Comparison of ENCODE assay signal across 7 mouse cellular contexts in the genomic region with DNA sequence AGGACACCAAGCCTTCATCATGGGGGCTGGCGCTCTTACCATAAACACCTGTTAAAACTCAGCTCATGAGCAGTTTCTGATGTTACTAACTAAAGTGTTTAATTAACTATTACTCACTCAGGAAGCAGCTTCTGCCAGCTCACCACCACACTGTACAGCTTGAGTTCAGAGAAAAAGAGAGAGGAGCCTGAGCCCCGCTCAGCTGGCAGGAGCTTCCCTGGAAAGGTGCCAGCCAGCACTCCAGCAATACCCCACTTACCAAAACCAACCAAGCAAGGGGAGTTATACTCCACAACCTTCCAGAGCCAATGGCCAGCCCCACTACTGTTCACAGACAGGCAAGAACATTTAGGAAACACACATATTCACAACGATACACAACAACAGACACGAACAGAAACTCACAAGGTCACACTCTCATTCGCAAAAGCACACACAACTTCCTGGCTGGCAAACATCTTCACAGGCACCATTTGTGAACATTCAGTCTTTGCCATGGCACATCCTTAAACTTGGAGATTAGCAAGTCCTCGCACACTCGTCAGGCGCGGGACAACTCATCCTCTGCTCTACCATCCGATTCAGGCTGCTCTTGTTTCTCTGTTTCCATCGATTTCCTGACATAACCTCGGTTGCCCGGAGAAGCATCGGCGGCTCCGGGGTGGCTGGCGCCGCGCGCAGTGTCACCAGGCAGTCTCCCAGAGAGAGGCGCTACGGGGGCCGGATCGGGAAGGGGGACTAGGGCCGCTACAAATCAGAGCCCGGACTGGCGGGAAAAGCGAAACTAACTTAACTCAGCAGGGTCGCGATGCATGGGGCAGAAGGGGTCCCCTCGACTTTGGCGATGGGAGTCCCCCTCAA. TPM values are rescaled to one million over a fixed set of nuclear protein-coding genes. Genes with fewer than 3 reads are reported as not detected.
DNase-seq lines count a peak whose midpoint lies in the region; ATAC-seq and TF ChIP-seq lines count a peak whose summit lies in the region.

No protein-coding gene starts in this region.

- H3K27me3 ChIP-seq in G1E (ENCODE audit: insufficient read depth, low read length) = peaks cover 30% of the 10 kb centered on the region
- peaks cover 77% of the 10 kb centered on the region for H3K27me3 ChIP-seq in midbrain, embryonic 10.5 days (ENCODE audit: low read depth, poor library complexity, severe bottlenecking)
- no peaks in the 10 kb centered on the region; the same call in 1 of the 2 replicates for H3K27me3 ChIP-seq in stomach, postnatal 0 days (ENCODE audit: control insufficient read depth, insufficient read depth, low read length)

- peak overlapping the region; percentile 66; the same call in 1 of the 2 replicates for H3K4me3 ChIP-seq in G1E (ENCODE audit: low read depth, low read length)
- H3K4me3 ChIP-seq in gastrocnemius, adult 2 months = peak overlapping the region; percentile 76
- peak overlapping the region; percentile 68 for H3K4me3 ChIP-seq in midbrain, embryonic 10.5 days
- peak overlapping the region; percentile 69 for H3K4me3 ChIP-seq in stomach, postnatal 0 days (ENCODE audit: low read depth, low read length)

- peak overlapping the region; percentile 84 for H3K4me2 ChIP-seq in stomach, postnatal 0 days (replicated peaks; ENCODE audit: low read depth)

- no peaks in the 10 kb centered on the region for H3K36me3 ChIP-seq in G1E (replicated peaks)
- H3K36me3 ChIP-seq in midbrain, embryonic 10.5 days = no peaks in the 10 kb centered on the region
- H3K36me3 ChIP-seq in stomach, postnatal 0 days (ENCODE audit: control insufficient read depth, insufficient read depth, low read length) = no peaks in the 10 kb centered on the region

- peaks cover 15% of the 10 kb centered on the region for H3K4me1 ChIP-seq in G1E (ENCODE audit: insufficient read depth, low read depth, low read length)
- H3K4me1 ChIP-seq in midbrain, embryonic 10.5 days = peaks cover 29% of the 10 kb centered on the region
- H3K4me1 ChIP-seq in stomach, postnatal 0 days (replicated peaks; ENCODE audit: control insufficient read depth, insufficient read depth) = no peaks in the 10 kb centered on the region; the same call in 1 of the 2 replicates

- DNase-seq in G1E (ENCODE audit: low spot score) = no peak
- peak; percentile 70 to 82 for DNase-seq in adrenal gland, postnatal 36 days
- peak; percentile 78 for DNase-seq in gastrocnemius, adult 2 months
- DNase-seq in left cerebral cortex, postnatal 25 days (ENCODE audit: low spot score in 2 of 2) = peak; percentile 49 to 62
- peak; percentile 67 for DNase-seq in midbrain, embryonic 10.5 days (ENCODE audit: low spot score)
- peak; percentile 50 for DNase-seq in stomach, postnatal 0 days (ENCODE audit: low spot score)

- no peak for TF ChIP-seq EP300 in stomach, postnatal 0 days (optimal IDR thresholded peaks at IDR 0.05)

- no peaks in the 10 kb centered on the region for H3K9me3 ChIP-seq in G1E (replicated peaks)
- H3K9me3 ChIP-seq in midbrain, embryonic 10.5 days (replicated peaks) = no peaks in the 10 kb centered on the region
- H3K9me3 ChIP-seq in stomach, postnatal 0 days (ENCODE audit: control insufficient read depth, low read length) = no peaks in the 10 kb centered on the region

- WGBS in midbrain, embryonic 10.5 days = 7% methylated on average over 32 of the region's 32 CpGs
- WGBS in stomach, postnatal 0 days = 3% methylated on average over 32 of the region's 32 CpGs

- peak overlapping the region; percentile 92 for H3K27ac ChIP-seq in gastrocnemius, adult 2 months
- peak overlapping the region; percentile 83 for H3K27ac ChIP-seq in midbrain, embryonic 10.5 days (replicated peaks)
- peak overlapping the region; percentile 85 for H3K27ac ChIP-seq in stomach, postnatal 0 days (replicated peaks)

- intact Hi-C loops in gastrocnemius, adult 2 months (cut with DNase I) = loop anchor here (2.0 kb wide), 1 partner anchor 63 kb away; no protein-coding TSS in a partner anchor
- intact Hi-C loops in left cerebral cortex, postnatal 25 days (cut with DNase I) = loop anchor here (5.0 kb wide), 1 partner anchor 52 kb away; no protein-coding TSS in a partner anchor

- TF ChIP-seq CTCF in G1E (IDR thresholded peaks at IDR 0.05; ENCODE audit: low read depth, low read length) = no peak
- TF ChIP-seq CTCF in gastrocnemius, adult 2 months (IDR thresholded peaks at IDR 0.05) = no peak
- TF ChIP-seq CTCF in stomach, postnatal 0 days (IDR thresholded peaks at IDR 0.05; ENCODE audit: low read depth) = no peak

- H3K9ac ChIP-seq in stomach, postnatal 0 days (ENCODE audit: low read length) = peak overlapping the region; percentile 84

- ATAC-seq in G1E (ENCODE audit: extremely low read depth, insufficient number of reproducible peaks, low FRiP score, poor library complexity, severe bottlenecking) = no peak
- ATAC-seq in inflammation-experienced regulatory T-cells, adult 6 months = peak; percentile 12
- ATAC-seq in stomach, postnatal 0 days (ENCODE audit: low FRiP score, low TSS enrichment) = 0 out of 2 replicates have a peak, but pooled peaks have one; percentile 0

RNA-seq across cellular contexts. Expression of gene Spsb1, which starts 1.0 kb away (rescaled TPM):
- total RNA-seq in G1E (2014; fragmentation: Nextera tagmentation) = not detected in 2 replicates
- not detected in 2 replicates for total RNA-seq in G1E (2017)
- 0.08 and 0.20 TPM in 2 replicates for polyA plus RNA-seq in G1E (2012)
- 10 to 100 TPM; 21.8 to 52.7 TPM for total RNA-seq in adrenal gland, postnatal 36 days (2021)
- total RNA-seq in gastrocnemius, adult 2 months (2021) = 10 to 100 TPM in 1 of 2 experiments, 1 to 10 TPM in 1; 5.5 to 16.1 TPM
- 1 to 10 TPM; 1.7 to 8.9 (median 7.9) TPM for polyA plus RNA-seq in inflammation-experienced regulatory T-cells, adult 6 months (2017; shearing (Covaris generic))
- 10 to 100 TPM; 14.4 to 14.9 TPM for total RNA-seq in left cerebral cortex, postnatal 25 days (2021)
- polyA plus RNA-seq in midbrain, embryonic 10.5 days (2016; fragmentation: Nextera tagmentation; extraction: Ambion mirVana) = 8.3 and 8.7 TPM in 2 replicates
- 10.0 and 13.1 TPM in 2 replicates for polyA plus RNA-seq in stomach, postnatal 0 days (2015; fragmentation: Nextera tagmentation; extraction: Ambion mirVana)

RNA-seq across cellular contexts. Expression of gene H6pd, which starts 55.0 kb away (rescaled TPM):
- total RNA-seq in G1E (2014; fragmentation: Nextera tagmentation) (5.3 and 7.1 TPM in 2 replicates), G1E (2017) (6.4 and 7.0 TPM in 2 replicates)
- polyA plus RNA-seq in G1E (2012) = 6.4 and 8.3 TPM in 2 replicates
- total RNA-seq in adrenal gland, postnatal 36 days (2021) = 100 to 1,000 TPM; 152 to 160 TPM
- total RNA-seq in gastrocnemius, adult 2 months (2021) = 100 to 1,000 TPM in 1 of 2 experiments, 10 to 100 TPM in 1; 41.6 to 104 TPM
- polyA plus RNA-seq in inflammation-experienced regulatory T-cells, adult 6 months (2017; shearing (Covaris generic)) = 1 to 10 TPM; 4.1 to 5.9 (median 5.0) TPM
- 10 to 100 TPM; 10.8 to 12.0 TPM for total RNA-seq in left cerebral cortex, postnatal 25 days (2021)
- 3.7 and 4.0 TPM in 2 replicates for polyA plus RNA-seq in midbrain, embryonic 10.5 days (2016; fragmentation: Nextera tagmentation; extraction: Ambion mirVana)
- 11.8 and 12.3 TPM in 2 replicates for polyA plus RNA-seq in stomach, postnatal 0 days (2015; fragmentation: Nextera tagmentation; extraction: Ambion mirVana)

Comparison
In these comparisons a context has a peak if more than half of its experiments do, and no peak if none do; other contexts are left out.
1. RNA of gene Spsb1, which starts 1.0 kb away (total RNA-seq): 21.8 to 52.7 TPM in adrenal gland, postnatal 36 days, 5.5 to 16.1 TPM in gastrocnemius, adult 2 months and 14.4 to 14.9 TPM in left cerebral cortex, postnatal 25 days; not detected in G1E; every median in the first group is over 4 times any median in the second.
2. Peak in every context shown above with its lines, with median percentiles within 50 percentile points of each other: H3K4me3 ChIP-seq and H3K27ac ChIP-seq.